Mouse (Mus musculus): ENCODE measurements at regions not wholly inside any gene's neighbourhood (a gene's known extent, or its start where the extent isn't known, plus 50 kb on each side); places are given as distances from the start of the nearest gene placed in this dataset.
A peak's percentile ranks its signal among the peaks of the same experiment; 100 is the strongest.

- H3K27me3 ChIP-seq, result peaks cover 1% of the 10 kb centered on the region; the same call in 1 of the 2 replicates
- peak overlapping the region; percentile 24 for H3K4me3 ChIP-seq
- H3K4me1 ChIP-seq (replicated peaks), result peaks cover 19% of the 10 kb centered on the region
- no peaks in the 10 kb centered on the region for H3K36me3 ChIP-seq
- 40% methylated on average over 12 of the region's 12 CpGs for WGBS
- peak overlapping the region; percentile 68; the same call in 1 of the 2 replicates for H3K27ac ChIP-seq (replicated peaks)
- peak overlapping the region; percentile 52 for H3K4me2 ChIP-seq
- H3K9ac ChIP-seq, result no peak overlapping the region
- H3K9me3 ChIP-seq, result no peaks in the 10 kb centered on the region
- ATAC-seq (ENCODE audit: low FRiP score, low read depth), result no peak
Observed at GRCm38 (mm10) chr19:15791264-15791913, 155.7 kb downstream of the Psat1 start.

- ATAC-seq (ENCODE audit: low FRiP score, low read depth), result peak; percentile 55
Observed at GRCm38 (mm10) chr19:15790620-15791263, 156.4 kb downstream of the Psat1 start.

GRCm38 (mm10) chr19:15789741-15790140 lies 157.4 kb downstream of the Psat1 start:
- ATAC-seq (ENCODE audit: low FRiP score, low read depth), result no peak
- H3K27ac ChIP-seq (replicated peaks), result no peak overlapping the region
- 90% methylated on average over 5 of the region's 5 CpGs for WGBS

More at GRCm38 (mm10) chr19:15790620-15791263, 156.4 kb downstream of the Psat1 start:
- peak overlapping the region; percentile 68 for H3K27ac ChIP-seq (replicated peaks)
- peak overlapping the region; percentile 24 for H3K4me3 ChIP-seq
- H3K4me1 ChIP-seq (replicated peaks), result peaks cover 19% of the 10 kb centered on the region
- peak overlapping the region; percentile 52 for H3K4me2 ChIP-seq
- WGBS, result 17% methylated on average over 13 of the region's 13 CpGs
- 0 out of 2 replicates have a peak overlapping the region, but pooled peaks have one; percentile 27 for H3K9ac ChIP-seq
- H3K9me3 ChIP-seq, result no peaks in the 10 kb centered on the region
- no peaks in the 10 kb centered on the region for H3K36me3 ChIP-seq
- no peaks in the 10 kb centered on the region for H3K27me3 ChIP-seq

GRCm38 (mm10) chr19:15784644-15785043 lies 162.5 kb downstream of the Psat1 start:
- H3K4me1 ChIP-seq (replicated peaks), result 0 out of 2 replicates have a peak, but pooled peaks cover 2% of the 10 kb centered on the region
- H3K4me3 ChIP-seq, result no peak overlapping the region
- no peaks in the 10 kb centered on the region for H3K9me3 ChIP-seq
- H3K27ac ChIP-seq (replicated peaks), result no peak overlapping the region
- 17% methylated on average over 4 of the region's 4 CpGs for WGBS
- no peak overlapping the region for H3K9ac ChIP-seq
- no peaks in the 10 kb centered on the region for H3K27me3 ChIP-seq
- H3K4me2 ChIP-seq, result no peak overlapping the region
- no peak for ATAC-seq (ENCODE audit: low FRiP score, low read depth)
- H3K36me3 ChIP-seq, result no peaks in the 10 kb centered on the region

More at GRCm38 (mm10) chr19:15789741-15790140, 157.4 kb downstream of the Psat1 start:
- H3K4me2 ChIP-seq, result no peak overlapping the region
- H3K9ac ChIP-seq, result no peak overlapping the region
- H3K36me3 ChIP-seq, result no peaks in the 10 kb centered on the region
- no peaks in the 10 kb centered on the region for H3K9me3 ChIP-seq
- H3K4me1 ChIP-seq (replicated peaks), result peaks cover 19% of the 10 kb centered on the region
- H3K27me3 ChIP-seq, result no peaks in the 10 kb centered on the region
- H3K4me3 ChIP-seq, result no peak overlapping the region

GRCm38 (mm10) chr19:15769651-15770050 lies 177.5 kb downstream of the Psat1 start:
- WGBS, result 78% methylated on average over 4 of the region's 4 CpGs
- Histone ChIP-seq H3K4me2 (no peak overlapping the region), H3K36me3 (no peaks in the 10 kb centered on the region), H3K27me3 (no peaks in the 10 kb centered on the region), H3K4me1 (replicated peaks) (no peaks in the 10 kb centered on the region), H3K27ac (replicated peaks) (no peak overlapping the region), H3K4me3 (no peak overlapping the region), H3K9ac (no peak overlapping the region), H3K9me3 (no peaks in the 10 kb centered on the region)
- no peak for ATAC-seq (ENCODE audit: low FRiP score, low read depth)

- Histone ChIP-seq H3K27me3 (no peaks in the 10 kb centered on the region), H3K4me1 (replicated peaks) (no peaks in the 10 kb centered on the region), H3K36me3 (no peaks in the 10 kb centered on the region), H3K27ac (replicated peaks) (no peak overlapping the region), H3K4me2 (no peak overlapping the region), H3K4me3 (no peak overlapping the region), H3K9me3 (no peaks in the 10 kb centered on the region), H3K9ac (no peak overlapping the region)
- ATAC-seq (ENCODE audit: low FRiP score, low read depth), result no peak
- WGBS, result 79% methylated on average over 4 of the region's 4 CpGs
Observed at GRCm38 (mm10) chr19:15761086-15761485, 186.1 kb downstream of the Psat1 start.

GRCm38 (mm10) chr19:15745026-15745777 lies 201.9 kb downstream of the Psat1 start:
- no peaks in the 10 kb centered on the region for H3K4me1 ChIP-seq (replicated peaks)
- H3K9me3 ChIP-seq, result no peaks in the 10 kb centered on the region
- no peak overlapping the region for H3K4me3 ChIP-seq
- ATAC-seq (ENCODE audit: low FRiP score, low read depth), result peak; percentile 61; the same call in 1 of the 2 replicates
- no peak overlapping the region for H3K4me2 ChIP-seq
- no peaks in the 10 kb centered on the region for H3K36me3 ChIP-seq
- H3K9ac ChIP-seq, result no peak overlapping the region
- H3K27me3 ChIP-seq, result 0 out of 2 replicates have a peak, but pooled peaks cover 2% of the 10 kb centered on the region
- 31% methylated on average over 8 of the region's 8 CpGs for WGBS
- H3K27ac ChIP-seq (replicated peaks), result no peak overlapping the region

GRCm38 (mm10) chr19:15736200-15736599 lies 210.9 kb downstream of the Psat1 start:
- H3K36me3 ChIP-seq, result no peaks in the 10 kb centered on the region
- 84% methylated on average over 2 of the region's 2 CpGs for WGBS
- no peaks in the 10 kb centered on the region for H3K4me1 ChIP-seq (replicated peaks)
- H3K27me3 ChIP-seq, result peaks cover 7% of the 10 kb centered on the region; the same call in 1 of the 2 replicates
- ATAC-seq (ENCODE audit: low FRiP score, low read depth), result no peak
- H3K9ac ChIP-seq, result no peak overlapping the region
- H3K9me3 ChIP-seq, result no peaks in the 10 kb centered on the region
- no peak overlapping the region for H3K4me2 ChIP-seq
- no peak overlapping the region for H3K4me3 ChIP-seq
- H3K27ac ChIP-seq (replicated peaks), result no peak overlapping the region

GRCm38 (mm10) chr19:15726785-15727406 lies 220.2 kb downstream of the Psat1 start:
- no peaks in the 10 kb centered on the region for H3K36me3 ChIP-seq
- peak; percentile 88 for ATAC-seq (ENCODE audit: low FRiP score, low read depth)
- no peak overlapping the region for H3K9ac ChIP-seq
- no peaks in the 10 kb centered on the region for H3K9me3 ChIP-seq
- no peak overlapping the region for H3K27ac ChIP-seq (replicated peaks)
- H3K4me1 ChIP-seq (replicated peaks), result peaks cover 7% of the 10 kb centered on the region; the same call in 1 of the 2 replicates
- no peak overlapping the region for H3K4me3 ChIP-seq
- WGBS, result 34% methylated on average over 13 of the region's 13 CpGs
- H3K27me3 ChIP-seq, result peaks cover 21% of the 10 kb centered on the region
- H3K4me2 ChIP-seq, result 0 out of 2 replicates have a peak overlapping the region, but pooled peaks have one; percentile 3

GRCm38 (mm10) chr19:15692379-15693023 lies 254.6 kb downstream of the Psat1 start:
- Histone ChIP-seq H3K4me2 (no peak overlapping the region), H3K27ac (replicated peaks) (no peak overlapping the region), H3K4me1 (replicated peaks) (no peaks in the 10 kb centered on the region), H3K9ac (no peak overlapping the region), H3K4me3 (no peak overlapping the region), H3K36me3 (no peaks in the 10 kb centered on the region), H3K9me3 (no peaks in the 10 kb centered on the region), H3K27me3 (no peaks in the 10 kb centered on the region)
- WGBS, result 60% methylated on average over 3 of the region's 3 CpGs
- ATAC-seq (ENCODE audit: low FRiP score, low read depth), result no peak; the same call in 1 of the 2 replicates

GRCm38 (mm10) chr19:15669996-15670395 lies 277.1 kb downstream of the Psat1 start:
- Histone ChIP-seq H3K27me3 (0 out of 2 replicates have a peak, but pooled peaks cover 9% of the 10 kb centered on the region), H3K9me3 (no peaks in the 10 kb centered on the region), H3K4me1 (replicated peaks) (peaks cover 33% of the 10 kb centered on the region), H3K9ac (no peak overlapping the region), H3K4me2 (no peak overlapping the region), H3K36me3 (no peaks in the 10 kb centered on the region), H3K4me3 (no peak overlapping the region), H3K27ac (replicated peaks) (no peak overlapping the region)
- no peak for ATAC-seq (ENCODE audit: low FRiP score, low read depth)
- WGBS, result 57% methylated on average over 6 of the region's 6 CpGs

All from hindbrain, embryonic 15.5 days (tissue).